Mouse (Mus musculus) CH12.LX (cell line): ENCODE measurements around the gene Dglucy. TPM values are rescaled to one million over a fixed set of nuclear protein-coding genes. Genes with fewer than 3 reads are reported as not detected.

Experiments
- DNase-seq: peaks from one replicate; pipeline ENCODE4 v3.0.0-alpha.2; 2013; ENCODE audit errors: extremely low read depth
- H3K27ac ChIP-seq: 2 replicates; pipeline ENCODE4 v1.5.1; 2012; ENCODE audit warnings: low read depth, mild to moderate bottlenecking, control low read depth, moderate library complexity; ENCODE audit not compliant: insufficient read depth
- H3K27me3 ChIP-seq: replicated peaks from 2 replicates; pipeline ENCODE3; 2012; ENCODE audit warnings: inconsistent platforms
- H3K36me3 ChIP-seq, 2 experiments: replicated peaks in 1 of 2; 2 replicates each; pipeline versions ENCODE3 to v1.6.1; 2012; ENCODE audit warnings: inconsistent platforms in 1 of 2, low read length in 1 of 2, mild to moderate bottlenecking in 1 of 2, mixed read lengths in 1 of 2, moderate library complexity in 1 of 2; ENCODE audit not compliant: control insufficient read depth in 1 of 2, insufficient read depth in 1 of 2
- H3K4me1 ChIP-seq, 2 experiments: 2 replicates each; pipeline ENCODE4 v1.6.1; 2012; ENCODE audit warnings: inconsistent platforms in 1 of 2, moderate library complexity in 1 of 2; ENCODE audit not compliant: insufficient read depth in 2 of 2, control insufficient read depth in 1 of 2
- H3K4me2 ChIP-seq: 2 replicates; pipeline ENCODE4 v1.6.1; 2012; ENCODE audit warnings: low read depth, mild to moderate bottlenecking, control low read depth; ENCODE audit not compliant: poor library complexity, insufficient read depth, severe bottlenecking
- H3K4me3 ChIP-seq, 3 experiments: fragments of 150-350 bp in 1 of 3; sonication (generic) in 1 of 3; replicated peaks in 1 of 3; 2 replicates each; pipeline versions ENCODE3 to v1.5.1; 2011 to 2012; ENCODE audit warnings: low read depth in 2 of 3, low read length in 2 of 3, mild to moderate bottlenecking in 2 of 3, moderate library complexity in 2 of 3, control low read depth in 1 of 3, improper control_type of control experiment in 1 of 3, inconsistent platforms in 1 of 3, mixed read lengths in 1 of 3; ENCODE audit not compliant: poor library complexity in 1 of 3
- H3K79me2 ChIP-seq: replicated peaks from 2 replicates; pipeline ENCODE4 v1.6.1; 2012; ENCODE audit warnings: mild to moderate bottlenecking, moderate library complexity; ENCODE audit not compliant: control insufficient read depth, poor library complexity, insufficient read depth, severe bottlenecking; ENCODE audit errors: extremely low read depth
- H3K9ac ChIP-seq: 2 replicates; pipeline ENCODE4 v1.6.1; 2012; ENCODE audit warnings: low read depth, mild to moderate bottlenecking, control low read depth, moderate library complexity; ENCODE audit not compliant: insufficient read depth
- H3K9me3 ChIP-seq: replicated peaks from 2 replicates; pipeline ENCODE3; 2012; ENCODE audit warnings: low read length, inconsistent platforms, mixed read lengths
- BHLHE40 ChIP-seq: IDR thresholded peaks from 2 replicates; pipeline ENCODE4 v1.6.1; 2011; ENCODE audit warnings: mild to moderate bottlenecking, low read depth, low read length, improper control_type of control experiment
- CTCF ChIP-seq, 2 experiments: IDR thresholded peaks in 1 of 2; conservative IDR thresholded peaks in 1 of 2; 2 replicates each; pipeline ENCODE4 v1.5.1; 2011 to 2012; ENCODE audit warnings: low read depth in 2 of 2, low read length in 2 of 2, improper control_type of control experiment in 1 of 2, inconsistent platforms in 1 of 2, mild to moderate bottlenecking in 1 of 2, moderate library complexity in 1 of 2
- ELF1 ChIP-seq: IDR thresholded peaks from 2 replicates; pipeline ENCODE4 v1.6.1; 2014; ENCODE audit warnings: low read depth, mild to moderate bottlenecking, inconsistent platforms, low read length, improper control_type of control experiment
- EP300 ChIP-seq: IDR thresholded peaks from 2 replicates; pipeline ENCODE4 v1.6.1; 2011; ENCODE audit warnings: low read length, improper control_type of control experiment
- JUND ChIP-seq: conservative IDR thresholded peaks from 2 replicates; pipeline ENCODE4 v1.6.1; 2011; ENCODE audit warnings: low read depth, low read length, improper control_type of control experiment
- MAFK ChIP-seq: IDR thresholded peaks from 2 replicates; pipeline ENCODE4 v1.6.1; 2011; ENCODE audit warnings: low read length, improper control_type of control experiment; ENCODE audit not compliant: insufficient replicate concordance
- MAX ChIP-seq: IDR thresholded peaks from 2 replicates; pipeline ENCODE4 v1.6.1; 2011; ENCODE audit warnings: low read length, improper control_type of control experiment
- MEF2A ChIP-seq: IDR thresholded peaks from 2 replicates; pipeline ENCODE4 v1.6.1; 2014; ENCODE audit warnings: low read depth, mild to moderate bottlenecking, inconsistent platforms, low read length, improper control_type of control experiment, borderline replicate concordance
- MYC ChIP-seq: IDR thresholded peaks from 2 replicates; pipeline ENCODE4 v1.6.1; 2011; ENCODE audit warnings: low read depth, mild to moderate bottlenecking, improper control_type of control experiment, low read length
- NRF1 ChIP-seq: IDR thresholded peaks from 2 replicates; pipeline ENCODE4 v1.6.1; 2014; ENCODE audit warnings: low read depth, mild to moderate bottlenecking, inconsistent platforms, low read length, improper control_type of control experiment, moderate library complexity
- SIN3A ChIP-seq: IDR thresholded peaks from 2 replicates; pipeline ENCODE4 v1.6.1; 2012; ENCODE audit warnings: low read length, improper control_type of control experiment, inconsistent platforms
- TBP ChIP-seq: conservative IDR thresholded peaks from 2 replicates; pipeline ENCODE4 v1.6.1; 2011; ENCODE audit warnings: low read depth, low read length, improper control_type of control experiment
- ZNF384 ChIP-seq: IDR thresholded peaks from 2 replicates; pipeline ENCODE4 v1.6.1; 2012; ENCODE audit warnings: low read depth, low read length, improper control_type of control experiment, inconsistent platforms
- dilution Hi-C: fragments of 300-500 bp; cut with MboI; formaldehyde crosslinking; loops from 2 replicates; pipeline ENCODE4 v1.14.3; 2020; ENCODE audit warnings: low sequenced_read_pairs; ENCODE audit not compliant: extremely low pct_unique_long_range_greater_than_20kb, extremely low pct_ligation_motif_present
- in situ Hi-C: fragments of 300-500 bp; cut with MboI; formaldehyde crosslinking; loops from 3 replicates; pipeline ENCODE4 v1.14.3; 2019; ENCODE audit warnings: low sequenced_read_pairs, low pct_ligation_motif_present, low pct_unique_long_range_greater_than_20kb, mixed read lengths
- polyA plus RNA-seq: library from polyadenylated mRNA; unstranded; fragments of >175 nt; gene quantifications from 2 replicates; pipeline ENCODE4 v1.2.1, GENCODE M21; 2012; ENCODE audit warnings: low read depth; ENCODE audit not compliant: insufficient read length
- total RNA-seq, 2 experiments: library from RNA; depleted of rRNA; stranded (reverse); fragments of 300-350 nt in 1 of 2; fragments of >200 nt in 1 of 2; gene quantifications; 2 replicates each; pipeline ENCODE4 v1.2.3; 2012 to 2014

Gene Dglucy
- total and polyA plus RNA-seq, 3 experiments = 5.5 to 20.6 (median 10.1) TPM

- H3K27me3 ChIP-seq = no peaks in the 10 kb centered on the region
- dilution Hi-C loops (no loop called here), in situ Hi-C loops (no loop called here)
- H3K4me1 ChIP-seq = peaks cover 5 to 43% of the 10 kb centered on the region in 2 experiments
- no peak overlapping the region for H3K27ac ChIP-seq
- H3K79me2 ChIP-seq = no peaks in the 10 kb centered on the region
- no peak overlapping the region for H3K9ac ChIP-seq
- DNase-seq = no peak
- peaks cover 3 to 15% of the 10 kb centered on the region in 2 experiments for H3K36me3 ChIP-seq
- H3K4me2 ChIP-seq = no peak overlapping the region
- H3K4me3 ChIP-seq = no peak overlapping the region
- TF ChIP-seq MYC = no peak
- no peaks in the 10 kb centered on the region for H3K9me3 ChIP-seq
Observed at GRCm38 (mm10) chr12:100856337-100856736, 77.5 kb downstream of the Dglucy start.

- in situ Hi-C loops = no loop called here
- H3K79me2 ChIP-seq = no peaks in the 10 kb centered on the region
- H3K4me1 ChIP-seq = peaks cover 5 to 44% of the 10 kb centered on the region in 2 experiments
- H3K4me3 ChIP-seq = no peak overlapping the region
- H3K4me2 ChIP-seq = no peak overlapping the region
- H3K9ac ChIP-seq = no peak overlapping the region
- no peak for TF ChIP-seq MEF2A
- peak; percentile 42; the same call in 1 of the 2 replicates for TF ChIP-seq EP300
- TF ChIP-seq BHLHE40 = peak; percentile 66; the same call in 1 of the 2 replicates
- no peak for TF ChIP-seq CTCF (conservative IDR thresholded peaks at IDR 0.05 in 1 of 2, IDR thresholded peaks at IDR 0.05 in 1 of 2; ENCODE audit: low read depth in 2 of 2, low read length in 2 of 2)
- TF ChIP-seq JUND = no peak
- TF ChIP-seq ELF1 = peak; percentile 36; the same call in 1 of the 2 replicates
- peak; percentile 41; the same call in 1 of the 2 replicates for TF ChIP-seq NRF1
- no peak for TF ChIP-seq ZNF384
- TF ChIP-seq SIN3A = no peak
- 0 out of 2 replicates have a peak, but pooled peaks have one; percentile 37 for TF ChIP-seq MAX
- TF ChIP-seq, all 38 proteins: peak for 5
- DNase-seq = no peak
- Histone ChIP-seq H3K9me3 (no peaks in the 10 kb centered on the region), H3K27me3 (no peaks in the 10 kb centered on the region), H3K36me3 (peaks cover 3 to 13% of the 10 kb centered on the region in 2 experiments), H3K27ac (no peak overlapping the region)
- dilution Hi-C loops = no loop called here
Observed at GRCm38 (mm10) chr12:100857791-100858190, 78.9 kb downstream of the Dglucy start.

GRCm38 (mm10) chr12:100862272-100862671 lies 83.4 kb downstream of the Dglucy start:
- dilution Hi-C loops = no loop called here
- no peaks in the 10 kb centered on the region for H3K27me3 ChIP-seq
- H3K4me2 ChIP-seq = no peak overlapping the region
- TF ChIP-seq TBP (no peak), JUND (no peak), MAFK (0 out of 2 replicates have a peak, but pooled peaks have one; percentile 62)
- TF ChIP-seq, all 38 proteins: peak for 1
- H3K9ac ChIP-seq = no peak overlapping the region
- no peaks in the 10 kb centered on the region for H3K9me3 ChIP-seq
- no peak overlapping the region for H3K4me3 ChIP-seq
- in situ Hi-C loops = loop anchor here (10.0 kb wide), 1 partner anchor 173 kb away; no protein-coding TSS in a partner anchor
- H3K27ac ChIP-seq = no peak overlapping the region
- DNase-seq = no peak
- H3K36me3 ChIP-seq = peaks cover 0 to 12% of the 10 kb centered on the region in 2 experiments
- H3K4me1 ChIP-seq = peaks cover 2 to 45% of the 10 kb centered on the region in 2 experiments; a peak in 3 of 4 replicates
- H3K79me2 ChIP-seq = no peaks in the 10 kb centered on the region
